Mouse (Mus musculus) ovary, postnatal 10 days (tissue): ENCODE data around the gene Dohh.

Experiments
- DNase-seq: peaks from one replicate; pipeline ENCODE4 v3.0.0; 2022; ENCODE audit warnings: low spot score

Dohh gene

GRCm38 (mm10) chr10:81384605-81384982, 366 bp downstream of the Dohh start:
- no peak for DNase-seq

- DNase-seq = no peak
Observed at GRCm38 (mm10) chr10:81385603-81386306, 1.5 kb downstream of the Dohh start.

GRCm38 (mm10) chr10:81387716-81388115, 3.5 kb downstream of the Dohh start:
- no peak for DNase-seq

GRCm38 (mm10) chr10:81388505-81389055, 4.4 kb downstream of the Dohh start, which contains the start of gene Gm48552:
Gm48552 (plus strand) TSS chr10:81389005.
- DNase-seq = no peak

GRCm38 (mm10) chr10:81389373-81389772, 5.1 kb downstream of the Dohh start:
- no peak for DNase-seq

- peak; percentile 59 for DNase-seq
Observed at GRCm38 (mm10) chr10:81389801-81390677, 5.8 kb downstream of the Dohh start.

GRCm38 (mm10) chr10:81390678-81390965, 6.4 kb downstream of the Dohh start:
- DNase-seq = no peak

- no peak for DNase-seq
Observed at GRCm38 (mm10) chr10:81392270-81392669, 8.0 kb downstream of the Dohh start.

- DNase-seq = no peak
Observed at GRCm38 (mm10) chr10:81392781-81393185, 8.6 kb downstream of the Dohh start, which contains the start of gene Smim24. Smim24 (plus strand) TSS chr10:81393051.

- DNase-seq = no peak
Observed at GRCm38 (mm10) chr10:81393456-81394063, 9.3 kb downstream of the Dohh start.

- no peak for DNase-seq
Observed at GRCm38 (mm10) chr10:81395127-81395526, 10.9 kb downstream of the Dohh start.

- DNase-seq = no peak
Observed at GRCm38 (mm10) chr10:81395865-81396264, 11.6 kb downstream of the Dohh start.

- DNase-seq = no peak
Observed at GRCm38 (mm10) chr10:81396749-81397148, 12.5 kb downstream of the Dohh start.

- DNase-seq = no peak
Observed at GRCm38 (mm10) chr10:81399296-81399695, 15.1 kb downstream of the Dohh start.

GRCm38 (mm10) chr10:81399798-81400308, 15.6 kb downstream of the Dohh start:
- no peak for DNase-seq

- no peak for DNase-seq
Observed at GRCm38 (mm10) chr10:81400371-81401204, 16.4 kb downstream of the Dohh start.

GRCm38 (mm10) chr10:81401205-81401520, 16.9 kb downstream of the Dohh start:
- DNase-seq = no peak

GRCm38 (mm10) chr10:81401521-81402226, 17.4 kb downstream of the Dohh start:
- DNase-seq = no peak

- no peak for DNase-seq
Observed at GRCm38 (mm10) chr10:81402227-81402765, 18.1 kb downstream of the Dohh start.

GRCm38 (mm10) chr10:81403511-81403910, 19.3 kb downstream of the Dohh start:
- DNase-seq = no peak

- no peak for DNase-seq
Observed at GRCm38 (mm10) chr10:81404082-81404481, 19.9 kb downstream of the Dohh start.
